Mouse (Mus musculus) midbrain, embryonic 14.5 days (tissue): ENCODE data around the gene Dgat2. TPM values are rescaled to one million over a fixed set of nuclear protein-coding genes. Genes with fewer than 3 reads are reported as not detected.

Experiments
- ATAC-seq: fragments of 200-750 bp; cut with Nextera tagmentation; 2 replicates; pipeline ENCODE4 v1.8.0; 2017; ENCODE audit warnings: moderate number of reproducible peaks, moderate library complexity; ENCODE audit not compliant: low FRiP score, low TSS enrichment
- DNase-seq: peaks from one replicate; pipeline ENCODE4 v3.0.0-alpha.2; 2015
- H3K27ac ChIP-seq: fragments of 300-500 bp; sonication (generic); replicated peaks from 2 replicates; pipeline ENCODE4 v1.5.1; 2014; ENCODE audit warnings: mild to moderate bottlenecking, low read depth, low read length, moderate library complexity
- H3K27me3 ChIP-seq: fragments of 300-500 bp; sonication (generic); 2 replicates; pipeline ENCODE4 v1.6.1; 2014; ENCODE audit warnings: low read length, control low read depth, mixed read lengths; ENCODE audit not compliant: control insufficient read depth, insufficient read depth
- H3K36me3 ChIP-seq: fragments of 300-500 bp; sonication (generic); 2 replicates; pipeline ENCODE4 v1.6.1; 2014; ENCODE audit warnings: low read length, control low read depth; ENCODE audit not compliant: control insufficient read depth, insufficient read depth
- H3K4me1 ChIP-seq: fragments of 300-500 bp; sonication (generic); 2 replicates; pipeline ENCODE4 v1.6.1; 2014; ENCODE audit warnings: mild to moderate bottlenecking, antibody characterized with exemption, low read length, control low read depth; ENCODE audit not compliant: control insufficient read depth, insufficient read depth
- H3K4me2 ChIP-seq: fragments of 300-500 bp; sonication (generic); 2 replicates; pipeline ENCODE4 v1.6.1; 2014; ENCODE audit warnings: mild to moderate bottlenecking, low read length, moderate library complexity
- H3K4me3 ChIP-seq: fragments of 300-500 bp; sonication (generic); replicated peaks from 2 replicates; pipeline ENCODE4 v1.5.1; 2014; ENCODE audit warnings: low read depth, low read length
- H3K9ac ChIP-seq: fragments of 300-500 bp; sonication (generic); replicated peaks from 2 replicates; pipeline ENCODE4 v1.6.1; 2014; ENCODE audit warnings: mild to moderate bottlenecking, low read length, moderate library complexity
- H3K9me3 ChIP-seq: fragments of 300-500 bp; sonication (generic); 2 replicates; pipeline ENCODE4 v1.6.1; 2016; ENCODE audit warnings: low read length, control low read depth, mixed read lengths; ENCODE audit not compliant: control insufficient read depth
- WGBS: fragments of 180-500 bp; shearing (Covaris S2); extraction: QIAGEN DNeasy Blood & Tissue Kit; methylation state at CpG from one replicate; pipeline ENCODE4 v1.1.7; 2014; 5-methylcytosine and 5-hydroxymethylcytosine counted together
- polyA plus RNA-seq: library from polyadenylated mRNA; unstranded; fragments of >200 nt; fragmentation: Nextera tagmentation; extraction: Ambion mirVana; gene quantifications from 2 replicates; pipeline ENCODE4 v1.2.1, GENCODE M21; 2014

Gene Dgat2
- polyA plus RNA-seq, 1 experiment from 2014 or later, result 15.1 TPM

DNA sequence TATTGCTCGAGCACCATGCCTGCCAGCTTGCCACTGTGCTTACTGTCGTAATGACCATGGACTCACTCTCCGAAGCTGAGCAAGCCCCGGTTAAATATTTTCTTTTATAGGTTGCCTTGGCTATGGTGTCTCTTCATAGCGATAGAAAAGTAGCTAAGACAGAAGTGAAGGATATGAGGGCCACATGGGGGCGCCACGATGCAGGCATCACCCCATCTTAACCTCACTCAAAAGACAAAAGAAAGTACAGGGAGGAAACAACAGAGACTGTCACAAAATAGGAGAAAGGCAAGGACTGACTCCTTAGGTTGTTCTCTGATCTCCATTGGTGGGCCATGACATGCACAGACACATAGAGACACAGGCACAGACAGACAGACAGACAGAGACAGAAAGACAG is 41.7 kb upstream of the Dgat2 start:
- Histone ChIP-seq H3K27ac (no peak overlapping the region), H3K9me3 (no peaks in the 10 kb centered on the region), H3K27me3 (no peaks in the 10 kb centered on the region), H3K4me3 (no peak overlapping the region), H3K4me1 (no peaks in the 10 kb centered on the region), H3K9ac (no peak overlapping the region), H3K4me2 (no peak overlapping the region), H3K36me3 (no peaks in the 10 kb centered on the region)
- no peak for DNase-seq
- WGBS, result 60% methylated on average over 7 of the region's 7 CpGs
- no peak for ATAC-seq

DNA sequence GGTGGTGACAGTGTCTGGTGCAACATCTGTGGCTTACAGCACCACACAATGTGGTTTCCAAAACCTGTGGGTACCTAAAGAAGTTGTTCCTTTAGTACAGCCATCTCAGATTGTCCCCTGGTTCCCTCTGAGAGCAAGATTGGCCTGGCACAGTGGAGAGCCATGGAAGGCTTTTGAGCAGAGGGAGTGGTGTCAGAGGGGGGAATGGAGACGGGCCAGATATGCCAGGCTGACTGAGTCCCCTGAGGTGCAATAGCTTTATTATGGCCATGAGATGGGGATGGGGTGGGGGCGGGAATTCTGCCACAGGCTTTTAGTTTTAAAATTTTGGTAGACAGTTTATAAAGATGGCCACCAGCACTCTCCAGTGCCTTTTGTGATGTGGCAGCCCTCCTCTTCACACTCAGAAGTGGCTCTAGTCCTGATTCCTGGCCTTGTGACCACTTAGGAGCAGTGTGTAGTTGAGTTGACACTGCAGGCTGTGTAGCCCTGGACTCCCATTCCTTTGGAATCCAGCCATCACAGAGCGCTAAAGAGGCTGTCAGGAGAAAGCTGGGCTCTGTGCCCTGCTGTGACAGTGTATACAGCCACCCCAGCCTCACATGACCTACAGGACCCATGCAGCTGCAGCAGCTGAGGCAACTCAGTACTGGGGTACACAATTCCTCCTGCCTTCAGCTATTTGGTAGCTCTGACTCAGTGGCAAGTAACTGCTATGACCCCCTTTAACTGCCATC is 35.0 kb upstream of the Dgat2 start:
- H3K27ac ChIP-seq, result no peak overlapping the region
- no peak overlapping the region for H3K9ac ChIP-seq
- H3K4me3 ChIP-seq, result no peak overlapping the region
- no peak overlapping the region for H3K4me2 ChIP-seq
- ATAC-seq, result no peak
- WGBS, result 67% methylated on average over 3 of the region's 3 CpGs
- H3K4me1 ChIP-seq, result no peaks in the 10 kb centered on the region
- DNase-seq, result peak; percentile 68
- H3K36me3 ChIP-seq, result no peaks in the 10 kb centered on the region
- no peaks in the 10 kb centered on the region for H3K9me3 ChIP-seq
- no peaks in the 10 kb centered on the region for H3K27me3 ChIP-seq

DNA sequence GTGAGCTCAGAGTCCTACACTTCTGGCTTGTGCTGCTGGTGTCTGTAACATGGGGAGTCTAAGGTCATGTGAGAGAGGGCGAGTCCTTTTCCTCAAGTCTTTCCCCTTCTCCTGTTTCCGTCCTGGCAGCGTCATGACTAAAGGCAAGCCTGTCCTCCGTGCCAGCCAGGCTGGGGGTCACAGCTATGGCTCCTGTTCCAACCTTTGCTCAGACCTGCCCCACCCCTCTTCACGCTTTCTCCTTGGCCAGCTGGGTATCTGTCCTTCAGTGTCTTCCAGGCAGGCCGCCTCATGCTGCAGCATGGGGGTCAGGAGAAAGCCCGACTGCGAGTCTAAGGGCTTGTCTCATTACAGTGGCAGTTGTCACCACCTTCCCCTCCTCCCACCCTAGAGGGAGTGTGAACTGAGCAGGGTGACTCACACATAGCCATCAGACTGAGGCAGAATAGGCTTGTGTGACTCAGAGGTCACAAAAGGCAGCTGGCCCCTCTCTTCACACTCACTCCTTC is 32.9 kb upstream of the Dgat2 start:
- H3K4me3 ChIP-seq, result no peak overlapping the region
- no peak overlapping the region for H3K4me2 ChIP-seq
- H3K4me1 ChIP-seq, result no peaks in the 10 kb centered on the region
- DNase-seq, result no peak
- no peak overlapping the region for H3K27ac ChIP-seq
- 80% methylated on average over 8 of the region's 8 CpGs for WGBS
- H3K36me3 ChIP-seq, result no peaks in the 10 kb centered on the region
- no peaks in the 10 kb centered on the region for H3K27me3 ChIP-seq
- no peak for ATAC-seq
- H3K9me3 ChIP-seq, result no peaks in the 10 kb centered on the region
- H3K9ac ChIP-seq, result no peak overlapping the region

DNA sequence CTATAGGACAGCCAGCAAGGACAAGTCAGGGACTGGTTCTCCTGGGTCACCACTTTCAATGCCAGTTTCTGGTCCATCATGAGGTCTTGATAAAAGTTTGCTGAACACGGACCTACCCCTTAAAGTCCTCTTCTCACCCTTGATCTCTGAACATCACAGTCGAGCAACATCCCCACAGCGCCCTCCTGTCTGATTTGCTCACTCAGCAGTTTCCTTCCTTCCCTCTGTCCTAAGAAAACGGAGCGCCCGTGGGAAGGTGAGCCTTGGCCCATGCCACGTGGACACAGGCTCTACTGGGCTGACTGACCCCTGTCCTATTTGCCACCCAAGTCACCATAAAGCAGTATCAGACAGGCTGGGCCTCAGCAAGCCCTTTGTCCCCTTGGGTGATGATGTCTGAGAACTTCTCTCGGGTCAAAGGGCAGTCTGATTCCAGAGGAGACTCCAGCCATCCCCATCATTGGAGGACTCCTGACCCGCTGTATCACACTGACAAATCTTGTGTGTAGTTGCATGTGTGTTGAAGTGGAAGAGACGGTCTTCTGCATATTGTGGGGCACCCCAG is 32.2 kb upstream of the Dgat2 start:
- Histone ChIP-seq H3K4me1 (no peaks in the 10 kb centered on the region), H3K9ac (no peak overlapping the region), H3K4me2 (no peak overlapping the region), H3K4me3 (no peak overlapping the region), H3K27me3 (no peaks in the 10 kb centered on the region), H3K36me3 (no peaks in the 10 kb centered on the region), H3K27ac (no peak overlapping the region), H3K9me3 (no peaks in the 10 kb centered on the region)
- ATAC-seq (no peak), DNase-seq (no peak)
- WGBS, result 78% methylated on average over 10 of the region's 10 CpGs

DNA sequence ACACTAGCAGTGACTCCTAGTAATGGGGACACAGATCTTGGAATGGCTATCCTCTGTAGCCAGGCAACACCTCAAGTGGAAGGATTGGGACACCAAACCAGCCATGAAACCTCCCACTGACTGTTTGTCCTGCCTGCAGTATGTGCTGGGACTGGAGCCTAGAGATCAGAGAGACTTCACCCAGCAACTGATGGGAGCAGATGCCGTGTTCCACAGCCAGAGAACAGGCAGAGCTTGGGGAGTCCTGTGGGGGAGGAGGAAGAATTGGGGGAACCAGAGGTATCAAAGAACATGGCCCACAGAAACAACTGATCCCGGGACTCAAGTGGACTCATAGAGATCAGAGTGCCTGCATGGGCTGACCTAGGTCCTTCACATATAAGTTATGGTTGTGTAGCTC is 31.2 kb upstream of the Dgat2 start:
- WGBS, result 87% methylated on average over 2 of the region's 2 CpGs
- no peaks in the 10 kb centered on the region for H3K4me1 ChIP-seq
- H3K27ac ChIP-seq, result no peak overlapping the region
- no peaks in the 10 kb centered on the region for H3K36me3 ChIP-seq
- ATAC-seq (no peak), DNase-seq (no peak)
- H3K9ac ChIP-seq, result no peak overlapping the region
- H3K4me3 ChIP-seq, result no peak overlapping the region
- no peak overlapping the region for H3K4me2 ChIP-seq
- H3K9me3 ChIP-seq, result no peaks in the 10 kb centered on the region
- no peaks in the 10 kb centered on the region for H3K27me3 ChIP-seq

DNA sequence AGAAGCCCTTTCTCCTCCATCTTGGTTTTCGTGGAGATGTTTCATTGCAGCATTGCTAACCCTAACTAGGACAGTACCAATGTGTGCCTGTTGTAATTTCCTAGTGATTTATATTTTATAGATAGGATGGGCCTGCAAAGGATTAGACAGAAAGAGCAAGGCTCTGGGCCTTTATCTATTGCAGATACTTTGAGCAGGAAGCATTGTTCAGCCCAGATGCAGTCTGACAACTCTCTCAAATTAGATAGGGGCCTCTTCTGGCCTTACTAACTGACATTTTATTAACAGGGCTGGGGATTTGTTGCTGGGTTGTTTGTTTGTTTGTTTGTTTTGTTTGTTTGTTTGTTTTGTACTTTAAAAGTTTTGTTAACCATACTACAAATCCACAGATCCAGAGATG is 30.5 kb upstream of the Dgat2 start:
- Histone ChIP-seq H3K4me1 (no peaks in the 10 kb centered on the region), H3K9me3 (no peaks in the 10 kb centered on the region), H3K36me3 (no peaks in the 10 kb centered on the region), H3K4me3 (no peak overlapping the region), H3K27me3 (no peaks in the 10 kb centered on the region), H3K9ac (no peak overlapping the region), H3K27ac (no peak overlapping the region), H3K4me2 (no peak overlapping the region)
- WGBS, result 91% methylated on average over 1 of the region's 1 CpGs
- ATAC-seq (no peak), DNase-seq (no peak)

DNA sequence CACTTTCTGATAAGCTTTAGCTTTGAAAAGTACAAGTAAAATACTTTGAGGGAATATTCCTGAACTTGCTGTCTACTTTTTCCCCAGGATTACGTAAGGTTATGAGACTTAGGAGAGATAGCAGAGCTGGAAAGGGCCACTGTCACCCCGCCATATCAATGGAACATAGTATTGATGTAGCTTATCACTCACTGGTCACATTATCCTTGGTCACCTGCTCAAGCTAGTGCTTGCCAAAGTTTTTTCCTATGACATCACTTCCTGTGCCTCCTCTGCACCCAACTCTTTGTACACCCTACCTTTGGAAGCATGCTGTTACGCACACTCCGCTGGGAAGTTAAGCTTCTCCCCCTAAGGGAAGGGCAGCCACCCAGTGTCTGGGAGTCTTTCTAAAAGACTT is 26.2 kb upstream of the Dgat2 start:
- H3K36me3 ChIP-seq, result no peaks in the 10 kb centered on the region
- WGBS, result 94% methylated on average over 4 of the region's 4 CpGs
- no peak for DNase-seq
- ATAC-seq, result no peak
- no peaks in the 10 kb centered on the region for H3K9me3 ChIP-seq
- H3K4me3 ChIP-seq, result no peak overlapping the region
- H3K9ac ChIP-seq, result no peak overlapping the region
- no peaks in the 10 kb centered on the region for H3K4me1 ChIP-seq
- H3K27me3 ChIP-seq, result no peaks in the 10 kb centered on the region
- no peak overlapping the region for H3K27ac ChIP-seq
- H3K4me2 ChIP-seq, result no peak overlapping the region

DNA sequence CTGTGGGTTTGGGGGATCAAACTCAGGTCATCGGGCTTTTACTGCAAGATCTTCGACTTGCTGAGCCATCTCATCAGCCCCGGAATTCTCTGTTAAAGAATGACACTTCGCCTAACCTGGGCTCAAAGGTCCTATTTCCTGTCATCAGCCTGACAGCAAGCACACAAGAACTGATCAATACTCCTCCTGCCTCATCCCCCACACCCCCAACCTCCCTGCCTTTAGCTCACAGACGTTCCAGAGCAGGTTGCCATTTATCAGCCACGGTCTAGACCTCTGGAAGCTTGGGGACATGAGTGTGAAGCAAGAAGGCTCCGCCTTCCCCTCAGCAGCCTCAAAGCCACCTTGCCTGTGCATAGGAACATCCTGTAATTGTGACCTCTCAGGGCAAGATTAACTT is 23.8 kb upstream of the Dgat2 start:
- Histone ChIP-seq H3K9ac (no peak overlapping the region), H3K9me3 (no peaks in the 10 kb centered on the region), H3K27me3 (no peaks in the 10 kb centered on the region), H3K27ac (no peak overlapping the region), H3K36me3 (no peaks in the 10 kb centered on the region), H3K4me3 (no peak overlapping the region), H3K4me1 (no peaks in the 10 kb centered on the region), H3K4me2 (no peak overlapping the region)
- WGBS, result 83% methylated on average over 7 of the region's 7 CpGs
- DNase-seq (no peak), ATAC-seq (no peak)

DNA sequence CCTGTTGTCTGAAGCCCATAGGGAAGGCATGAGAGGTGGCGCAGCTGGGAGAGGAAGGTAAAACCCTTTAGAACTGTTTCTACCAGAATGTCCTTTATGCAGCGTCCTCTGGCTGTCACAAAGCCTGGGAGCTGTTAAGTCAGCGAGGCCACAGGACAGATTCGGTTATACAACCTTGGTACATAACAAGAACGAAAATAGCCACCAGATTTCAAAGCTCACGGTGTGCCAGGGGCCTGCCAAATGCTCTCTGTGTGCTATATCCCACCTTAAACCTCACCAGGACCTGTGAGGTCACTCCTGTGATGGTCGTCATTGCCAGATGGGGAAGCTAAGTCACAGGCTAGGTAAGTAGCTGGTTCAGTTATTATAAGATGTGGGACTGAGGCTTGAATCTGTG is 19.6 kb upstream of the Dgat2 start:
- 85% methylated on average over 7 of the region's 7 CpGs for WGBS

More for the DNA sequence above, 19.6 kb upstream of the Dgat2 start:
- Histone ChIP-seq H3K9me3 (no peaks in the 10 kb centered on the region), H3K4me3 (no peak overlapping the region), H3K27ac (no peak overlapping the region), H3K9ac (no peak overlapping the region), H3K4me1 (no peaks in the 10 kb centered on the region), H3K27me3 (no peaks in the 10 kb centered on the region), H3K36me3 (no peaks in the 10 kb centered on the region), H3K4me2 (no peak overlapping the region)
- ATAC-seq (no peak), DNase-seq (no peak)
